Mouse (Mus musculus): ENCODE results near the gene Pdcd1lg2.

- TF ChIP-seq CTCF (IDR thresholded peaks at IDR 0.05): no peak
- no peak for TF ChIP-seq EP300 (IDR thresholded peaks at IDR 0.05; ENCODE audit: insufficient read depth, low read depth, low read length)
Measured at GRCm38 (mm10) chr19:29420397-29420796, 9.7 kb downstream of the Pdcd1lg2 start.

Measured in heart, adult 2 months (tissue).